Mouse (Mus musculus): ENCODE data around the gene Nudt9.

- no peak for TF ChIP-seq POLR2A (IDR thresholded peaks at IDR 0.05; ENCODE audit: borderline replicate concordance, low read depth, low read length)
- no peak for TF ChIP-seq CTCF (IDR thresholded peaks at IDR 0.05; ENCODE audit: low read depth, low read length)
Measured at GRCm38 (mm10) chr5:104035824-104036223, 10.3 kb upstream of the Nudt9 start.
